8 mouse cellular contexts compared by ENCODE assay signal in the genomic region with DNA sequence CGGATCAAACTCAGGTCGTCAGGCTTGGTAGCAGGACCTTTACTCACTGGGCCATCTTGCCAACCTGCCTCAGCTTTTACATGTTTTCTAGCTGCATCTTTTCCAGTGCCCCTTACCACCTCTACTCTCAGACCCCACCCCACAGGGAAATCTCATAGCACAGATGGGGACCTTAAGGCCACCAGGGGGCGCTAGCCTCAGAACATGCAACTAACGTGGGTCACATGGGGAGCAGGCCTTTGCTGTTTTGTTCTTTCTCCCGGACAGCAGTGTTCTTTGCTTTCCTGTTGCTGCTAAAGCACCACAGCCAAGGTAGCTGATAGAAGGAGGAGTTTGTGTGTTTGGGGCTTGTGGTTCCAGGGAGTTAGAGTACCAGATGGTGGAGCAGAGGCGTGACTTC. TPM values are rescaled to one million over a fixed set of nuclear protein-coding genes. Genes with fewer than 3 reads are reported as not detected.
DNase-seq lines count a peak whose midpoint lies in the region; ATAC-seq and TF ChIP-seq lines count a peak whose summit lies in the region.
"Had no signal": no experiment of that assay in that cellular context is flagged by ENCODE, and none has a peak within 500 bp of the region (broad histone marks: within the 10 kb centered on the region; RNA-seq: fewer than 3 reads in every experiment).

No protein-coding gene starts in this region.

- H3K27ac ChIP-seq in liver, embryonic 12.5 days = no peak overlapping the region
- H3K27ac ChIP-seq in MEL (ENCODE audit: control insufficient read depth, low read depth, low read length) = no peak overlapping the region
- no peak overlapping the region for H3K27ac ChIP-seq in bone marrow, adult 2 months (ENCODE audit: control insufficient read depth, insufficient read depth, low read depth, low read length, poor library complexity)
- no peak overlapping the region for H3K27ac ChIP-seq in liver, postnatal 0 days (ENCODE audit: low read depth)
- H3K27ac ChIP-seq: neural tube, embryonic 13.5 days had no signal

- ATAC-seq in liver, embryonic 12.5 days = no peak
- 0 out of 2 replicates have a peak, but pooled peaks have one; percentile 48 for ATAC-seq in erythroid progenitor cell, adult 5-6 weeks (replicated peaks; ENCODE audit: low FRiP score, poor library complexity, severe bottlenecking)
- ATAC-seq in liver, postnatal 0 days = no peak

- H3K79me2 ChIP-seq in MEL (ENCODE audit: control insufficient read depth, insufficient read depth, low read length, poor library complexity) = no peaks in the 10 kb centered on the region

- no peaks in the 10 kb centered on the region for H3K27me3 ChIP-seq in liver, embryonic 12.5 days (replicated peaks)
- no peaks in the 10 kb centered on the region for H3K27me3 ChIP-seq in MEL (ENCODE audit: control insufficient read depth in 1 of 2, insufficient read depth in 2 of 2, low read length in 2 of 2)
- H3K27me3 ChIP-seq in liver, postnatal 0 days (ENCODE audit: insufficient read depth, low read length) = no peaks in the 10 kb centered on the region
- H3K27me3 ChIP-seq: neural tube, embryonic 13.5 days had no signal

- peaks cover 34% of the 10 kb centered on the region for H3K36me3 ChIP-seq in liver, embryonic 12.5 days
- no peaks in the 10 kb centered on the region; a peak in 1 of 4 replicates for H3K36me3 ChIP-seq in MEL (ENCODE audit: control insufficient read depth in 1 of 2, insufficient read depth in 2 of 2, low read length in 2 of 2)
- H3K36me3 ChIP-seq in liver, postnatal 0 days (replicated peaks; ENCODE audit: insufficient read depth, low read length) = peaks cover 34% of the 10 kb centered on the region
- H3K36me3 ChIP-seq: neural tube, embryonic 13.5 days had no signal

- no peak overlapping the region for H3K9ac ChIP-seq in liver, embryonic 12.5 days
- no peak overlapping the region for H3K9ac ChIP-seq in MEL (ENCODE audit: control insufficient read depth, low read depth, low read length, poor library complexity, severe bottlenecking)
- no peak overlapping the region for H3K9ac ChIP-seq in liver, postnatal 0 days (replicated peaks)
- H3K9ac ChIP-seq: neural tube, embryonic 13.5 days had no signal

- H3K9me3 ChIP-seq in liver, embryonic 12.5 days (replicated peaks) = no peaks in the 10 kb centered on the region
- no peaks in the 10 kb centered on the region for H3K9me3 ChIP-seq in MEL (replicated peaks; ENCODE audit: insufficient read depth, low read length)
- no peaks in the 10 kb centered on the region for H3K9me3 ChIP-seq in liver, postnatal 0 days (ENCODE audit: low read length)
- H3K9me3 ChIP-seq: neural tube, embryonic 13.5 days had no signal

- no peaks in the 10 kb centered on the region for H3K4me1 ChIP-seq in liver, embryonic 12.5 days
- H3K4me1 ChIP-seq in MEL (ENCODE audit: control insufficient read depth in 1 of 2, insufficient read depth in 2 of 2, low read length in 2 of 2) = no peaks in the 10 kb centered on the region
- H3K4me1 ChIP-seq in bone marrow, adult 2 months (ENCODE audit: control insufficient read depth, insufficient read depth, low read length) = no peaks in the 10 kb centered on the region; the same call in 1 of the 2 replicates
- H3K4me1 ChIP-seq in liver, postnatal 0 days (ENCODE audit: insufficient read depth) = no peaks in the 10 kb centered on the region
- H3K4me1 ChIP-seq: neural tube, embryonic 13.5 days had no signal

- TF ChIP-seq RAD21 in MEL (IDR thresholded peaks at IDR 0.05; ENCODE audit: low read depth, low read length) = peak; percentile 55

- H3K4me2 ChIP-seq in liver, embryonic 12.5 days = no peak overlapping the region
- H3K4me2 ChIP-seq in liver, postnatal 0 days (ENCODE audit: low read depth, low read length) = no peak overlapping the region
- H3K4me2 ChIP-seq: neural tube, embryonic 13.5 days had no signal

- 53% methylated on average over 6 of the region's 6 CpGs for WGBS in liver, embryonic 12.5 days (ENCODE audit: insufficient replicate concordance)
- WGBS in bone marrow, adult 2 months = 56% methylated on average over 6 of the region's 6 CpGs
- 52% methylated on average over 6 of the region's 6 CpGs for WGBS in liver, postnatal 0 days (ENCODE audit: insufficient replicate concordance)

- TF ChIP-seq EP300 in MEL (IDR thresholded peaks at IDR 0.05; ENCODE audit: low read depth in 1 of 2, low read length in 2 of 2) = no peak
- TF ChIP-seq EP300 in liver, postnatal 0 days (IDR thresholded peaks at IDR 0.05; ENCODE audit: low read depth) = no peak

- TF ChIP-seq CTCF in MEL (IDR thresholded peaks at IDR 0.05 in 2 of 3, conservative IDR thresholded peaks at IDR 0.05 in 1 of 3; ENCODE audit: control insufficient read depth in 1 of 3, insufficient read depth in 1 of 3, low read depth in 2 of 3, low read length in 3 of 3, poor library complexity in 1 of 3, severe bottlenecking in 1 of 3) = peak; percentile 81 to 95 (median 92)
- peak; percentile 88 for TF ChIP-seq CTCF in bone marrow, adult 2 months (IDR thresholded peaks at IDR 0.05; ENCODE audit: control insufficient read depth, insufficient read depth, low read length)
- TF ChIP-seq CTCF in liver, postnatal 0 days (IDR thresholded peaks at IDR 0.05; ENCODE audit: low read depth) = peak; percentile 91

- no peak for TF ChIP-seq POLR2A in MEL (IDR thresholded peaks at IDR 0.05; ENCODE audit: control insufficient read depth in 1 of 2, insufficient read depth in 1 of 2, low read depth in 1 of 2, low read length in 2 of 2, poor library complexity in 1 of 2)
- no peak for TF ChIP-seq POLR2A in bone marrow, adult 2 months (IDR thresholded peaks at IDR 0.05; ENCODE audit: borderline replicate concordance, control insufficient read depth, low read depth, low read length)

- no peak overlapping the region for H3K4me3 ChIP-seq in liver, embryonic 12.5 days
- no peak overlapping the region for H3K4me3 ChIP-seq in MEL (ENCODE audit: control insufficient read depth in 1 of 2, insufficient read depth in 1 of 2, low read depth in 2 of 2, low read length in 2 of 2)
- no peak overlapping the region for H3K4me3 ChIP-seq in bone marrow, adult 2 months (replicated peaks; ENCODE audit: control insufficient read depth, low read depth, low read length)
- no peak overlapping the region for H3K4me3 ChIP-seq in liver, postnatal 0 days (ENCODE audit: low read depth, low read length)
- H3K4me3 ChIP-seq: neural tube, embryonic 13.5 days had no signal

- DNase-seq in liver (peak; percentile 69), MEL (ENCODE audit: low read depth, low spot score) (peak; percentile 80)
- DNase-seq in liver, postnatal 0 days = peak; percentile 74
- DNase-seq in spleen, adult 12 weeks (ENCODE audit: low spot score) = peak; percentile 43

TF ChIP-seq in MEL, 35 proteins besides CTCF, POLR2A, EP300 and RAD21:
- TF ChIP-seq MAX (IDR thresholded peaks at IDR 0.05; ENCODE audit: low read length) (peak; percentile 54; the same call in 1 of the 2 replicates), MEF2A (IDR thresholded peaks at IDR 0.05; ENCODE audit: extremely low read depth, insufficient replicate concordance, low read depth, low read length, poor library complexity, severe bottlenecking) (no peak), GATA1 (IDR thresholded peaks at IDR 0.05; ENCODE audit: low read depth, low read length) (no peak), NRF1 (IDR thresholded peaks at IDR 0.05; ENCODE audit: insufficient read depth, low read depth, low read length, poor library complexity, severe bottlenecking) (no peak), USF1 (IDR thresholded peaks at IDR 0.05; ENCODE audit: low read depth, low read length) (peak; percentile 87), SMC3 (IDR thresholded peaks at IDR 0.05; ENCODE audit: low read depth, low read length) (peak; percentile 91), USF2 (IDR thresholded peaks at IDR 0.05; ENCODE audit: borderline replicate concordance in 1 of 2, insufficient read depth in 1 of 2, low read depth in 1 of 2, low read length in 2 of 2) (peak in 1 of 2 experiments; percentile 46; a peak in 1 of 4 replicates), HCFC1 (IDR thresholded peaks at IDR 0.05; ENCODE audit: low read depth, low read length) (no peak), MYC (IDR thresholded peaks at IDR 0.05; ENCODE audit: low read depth, low read length) (peak; percentile 82), ZKSCAN1 (IDR thresholded peaks at IDR 0.05; ENCODE audit: low read depth, low read length) (no peak)
TF ChIP-seq in MEL: peak in this region for 5.

RNA-seq across cellular contexts. Expression of a gene that starts 23.3 kb away (rescaled TPM):
- polyA plus RNA-seq in liver, embryonic 12.5 days (2016; fragmentation: Nextera tagmentation; extraction: Ambion mirVana) = 1.7 and 2.8 TPM in 2 replicates
- total RNA-seq in MEL (2012; rRNA removed) = 1.5 and 2.2 TPM in 2 replicates
- 1 to 10 TPM in 1 of 2 experiments, not detected in 1; 5.2 TPM for polyA plus RNA-seq in MEL (2012; ENCODE audit: insufficient read depth in 1 of 2, insufficient read length in 2 of 2, low read depth in 1 of 2, low replicate concordance in 2 of 2, missing spikeins in 1 of 2)
- polyA plus RNA-seq in bone marrow, adult 2 months (2011; ENCODE audit: insufficient read depth, insufficient read length, low replicate concordance, missing spikeins) = 12.8 and 28.4 TPM in 2 replicates
- total RNA-seq in erythroid progenitor cell, adult 5-6 weeks (2015; ENCODE audit: low replicate concordance) = 14.1 and 28.9 TPM in 2 replicates
- 2.1 and 3.0 TPM in 2 replicates for total RNA-seq in erythroid progenitor cell, adult 5-6 weeks (2017; ENCODE audit: low replicate concordance)
- 3.3 and 3.5 TPM in 2 replicates for polyA plus RNA-seq in liver, postnatal 0 days (2015; fragmentation: Nextera tagmentation; extraction: Ambion mirVana)

RNA-seq across cellular contexts. Expression of a gene that starts 23.5 kb away (rescaled TPM):
- polyA plus RNA-seq in liver, embryonic 12.5 days (2016; fragmentation: Nextera tagmentation; extraction: Ambion mirVana) = 6.2 and 7.2 TPM in 2 replicates
- total RNA-seq in MEL (2012; rRNA removed) = 2.8 and 3.2 TPM in 2 replicates
- polyA plus RNA-seq in MEL (2012; ENCODE audit: insufficient read depth in 1 of 2, insufficient read length in 2 of 2, low read depth in 1 of 2, low replicate concordance in 2 of 2, missing spikeins in 1 of 2) = 1 to 10 TPM in 1 of 2 experiments, not detected in 1; 7.5 TPM
- polyA plus RNA-seq in bone marrow, adult 2 months (2011; ENCODE audit: insufficient read depth, insufficient read length, low replicate concordance, missing spikeins) = 9.5 and 21.1 TPM in 2 replicates
- total RNA-seq in erythroid progenitor cell, adult 5-6 weeks (2015; ENCODE audit: low replicate concordance) = 26.4 and 67.0 TPM in 2 replicates
- total RNA-seq in erythroid progenitor cell, adult 5-6 weeks (2017; ENCODE audit: low replicate concordance) = 27.5 and 41.5 TPM in 2 replicates
- polyA plus RNA-seq in liver, postnatal 0 days (2015; fragmentation: Nextera tagmentation; extraction: Ambion mirVana) = 2.0 and 2.1 TPM in 2 replicates
